Mouse (Mus musculus) MEL (cell line): ENCODE measurements around the gene Ppp1r9b. TPM values are rescaled to one million over a fixed set of nuclear protein-coding genes. Genes with fewer than 3 reads are reported as not detected.

Experiments
- DNase-seq: peaks from one replicate; pipeline ENCODE4 v3.0.0; 2011; ENCODE audit warnings: low read depth, low spot score
- H3K27ac ChIP-seq: 2 replicates; pipeline ENCODE4 v1.5.1; 2012; ENCODE audit warnings: low read depth, mild to moderate bottlenecking, control low read depth, low read length, moderate library complexity; ENCODE audit not compliant: control insufficient read depth
- H3K27me3 ChIP-seq, 2 experiments: fragments of 150-350 bp in 1 of 2; sonication (generic) in 1 of 2; 2 replicates each; pipeline ENCODE4 v1.6.1; 2012; ENCODE audit warnings: low read length in 2 of 2, mild to moderate bottlenecking in 2 of 2, improper control_type of control experiment in 1 of 2, moderate library complexity in 1 of 2; ENCODE audit not compliant: insufficient read depth in 2 of 2, control insufficient read depth in 1 of 2
- H3K36me3 ChIP-seq, 2 experiments: 2 replicates each; pipeline ENCODE4 v1.6.1; 2012 to 2014; ENCODE audit warnings: low read length in 2 of 2, improper control_type of control experiment in 1 of 2, inconsistent platforms in 1 of 2, mild to moderate bottlenecking in 1 of 2; ENCODE audit not compliant: insufficient read depth in 2 of 2, control insufficient read depth in 1 of 2
- H3K4me1 ChIP-seq, 2 experiments: fragments of 150-350 bp in 1 of 2; sonication (generic) in 1 of 2; 2 replicates each; pipeline ENCODE4 v1.6.1; 2012; ENCODE audit warnings: low read length in 2 of 2, improper control_type of control experiment in 1 of 2, mild to moderate bottlenecking in 1 of 2; ENCODE audit not compliant: insufficient read depth in 2 of 2, control insufficient read depth in 1 of 2
- H3K4me3 ChIP-seq, 2 experiments: fragments of 150-350 bp in 1 of 2; sonication (generic) in 1 of 2; 2 replicates each; pipeline ENCODE4 v1.5.1; 2012; ENCODE audit warnings: low read depth in 2 of 2, low read length in 2 of 2, mild to moderate bottlenecking in 2 of 2, moderate library complexity in 2 of 2, control low read depth in 1 of 2, improper control_type of control experiment in 1 of 2; ENCODE audit not compliant: control insufficient read depth in 1 of 2, insufficient read depth in 1 of 2
- H3K79me2 ChIP-seq: 2 replicates; pipeline ENCODE4 v1.6.1; 2012; ENCODE audit warnings: mild to moderate bottlenecking, low read length, moderate library complexity; ENCODE audit not compliant: control insufficient read depth, poor library complexity, insufficient read depth
- H3K9ac ChIP-seq: 2 replicates; pipeline ENCODE4 v1.6.1; 2012; ENCODE audit warnings: low read depth, mild to moderate bottlenecking, control low read depth, low read length, moderate library complexity; ENCODE audit not compliant: control insufficient read depth, poor library complexity, severe bottlenecking
- H3K9me3 ChIP-seq: fragments of 150-350 bp; sonication (generic); replicated peaks from 2 replicates; pipeline ENCODE4 v1.6.1; 2012; ENCODE audit warnings: mild to moderate bottlenecking, low read length, improper control_type of control experiment, moderate library complexity; ENCODE audit not compliant: insufficient read depth
- BHLHE40 ChIP-seq: IDR thresholded peaks from 2 replicates; pipeline ENCODE4 v1.6.1; 2012; ENCODE audit warnings: low read depth, mild to moderate bottlenecking, inconsistent platforms, low read length, improper control_type of control experiment, borderline replicate concordance
- CHD1 ChIP-seq: IDR thresholded peaks from 2 replicates; pipeline ENCODE4 v1.6.1; 2012; ENCODE audit warnings: low read depth, mild to moderate bottlenecking, inconsistent platforms, low read length, improper control_type of control experiment
- CHD2 ChIP-seq: IDR thresholded peaks from 2 replicates; pipeline ENCODE4 v1.6.1; 2011; ENCODE audit warnings: low read length, improper control_type of control experiment
- EP300 ChIP-seq, 2 experiments: IDR thresholded peaks; 2 replicates each; pipeline ENCODE4 v1.6.1; 2011; ENCODE audit warnings: improper control_type of control experiment in 2 of 2, low read length in 2 of 2, low read depth in 1 of 2, mild to moderate bottlenecking in 1 of 2
- ETS1 ChIP-seq: IDR thresholded peaks from 2 replicates; pipeline ENCODE4 v1.6.1; 2012; ENCODE audit warnings: low read depth, mild to moderate bottlenecking, inconsistent platforms, low read length, improper control_type of control experiment, moderate library complexity
- GABPA ChIP-seq: IDR thresholded peaks from 2 replicates; pipeline ENCODE4 v1.6.1; 2012; ENCODE audit warnings: low read depth, mild to moderate bottlenecking, inconsistent platforms, low read length, improper control_type of control experiment, moderate library complexity
- HCFC1 ChIP-seq: IDR thresholded peaks from 2 replicates; pipeline ENCODE4 v1.6.1; 2012; ENCODE audit warnings: low read depth, mild to moderate bottlenecking, inconsistent platforms, low read length, improper control_type of control experiment, moderate library complexity
- KAT2A ChIP-seq: conservative IDR thresholded peaks from 2 replicates; pipeline ENCODE4 v1.6.1; 2012; ENCODE audit warnings: low read depth, low read length, improper control_type of control experiment, inconsistent platforms
- MAFK ChIP-seq: IDR thresholded peaks from 2 replicates; pipeline ENCODE4 v1.6.1; 2011; ENCODE audit warnings: low read depth, mild to moderate bottlenecking, low read length, improper control_type of control experiment, borderline replicate concordance
- MXI1 ChIP-seq: IDR thresholded peaks from 2 replicates; pipeline ENCODE4 v1.6.1; 2011; ENCODE audit warnings: mild to moderate bottlenecking, low read depth, low read length, improper control_type of control experiment
- MYC ChIP-seq: IDR thresholded peaks from 2 replicates; pipeline ENCODE4 v1.6.1; 2011; ENCODE audit warnings: low read depth, mild to moderate bottlenecking, low read length, improper control_type of control experiment, moderate library complexity
- POLR2A ChIP-seq, 2 experiments: IDR thresholded peaks; 2 replicates each; pipeline ENCODE4 v1.6.1; 2011 to 2012; ENCODE audit warnings: low read length in 2 of 2, mild to moderate bottlenecking in 2 of 2, control low read depth in 1 of 2, improper control_type of control experiment in 1 of 2, low read depth in 1 of 2, moderate library complexity in 1 of 2; ENCODE audit not compliant: control insufficient read depth in 1 of 2, insufficient read depth in 1 of 2, poor library complexity in 1 of 2
- RCOR1 ChIP-seq: IDR thresholded peaks from 2 replicates; pipeline ENCODE4 v1.6.1; 2012; ENCODE audit warnings: low read depth, mild to moderate bottlenecking, inconsistent platforms, low read length, improper control_type of control experiment
- SIN3A ChIP-seq: IDR thresholded peaks from 2 replicates; pipeline ENCODE4 v1.6.1; 2012; ENCODE audit warnings: low read length, improper control_type of control experiment, inconsistent platforms
- TAL1 ChIP-seq: IDR thresholded peaks from 2 replicates; pipeline ENCODE4 v1.6.1; 2012; ENCODE audit warnings: mild to moderate bottlenecking, inconsistent platforms, low read length, moderate library complexity, mixed read lengths
- TCF12 ChIP-seq: IDR thresholded peaks from 2 replicates; pipeline ENCODE4 v1.6.1; 2014; ENCODE audit warnings: low read depth, mild to moderate bottlenecking, inconsistent platforms, low read length, improper control_type of control experiment, moderate library complexity
- UBTF ChIP-seq: IDR thresholded peaks from 2 replicates; pipeline ENCODE4 v1.6.1; 2012; ENCODE audit warnings: low read depth, mild to moderate bottlenecking, inconsistent platforms, low read length, improper control_type of control experiment, moderate library complexity, borderline replicate concordance; ENCODE audit not compliant: insufficient read depth
- polyA plus RNA-seq, 2 experiments: library from polyadenylated mRNA; stranded (reverse) in 1 of 2; unstranded in 1 of 2; fragments of >175 nt in 1 of 2; fragments of >200 nt in 1 of 2; gene quantifications; 2 replicates each; pipeline versions ENCODE4 v1.2.1 to v1.2.4; 2012; ENCODE audit warnings: low replicate concordance in 2 of 2, low read depth in 1 of 2; ENCODE audit not compliant: insufficient read length in 2 of 2, insufficient read depth in 1 of 2, missing spikeins in 1 of 2
- total RNA-seq: library from RNA; depleted of rRNA; stranded (reverse); fragments of 300-350 nt; gene quantifications from 2 replicates; pipeline ENCODE4 v1.2.3, GENCODE M21; 2012

Ppp1r9b gene
- total and polyA plus RNA-seq, 3 experiments: 47.0 to 169 (median 150) TPM

GRCm38 (mm10) chr11:95004136-95004936 is 13.5 kb downstream of the Ppp1r9b start:
- Histone ChIP-seq H3K9ac (no peak overlapping the region; the same call in 1 of the 2 replicates), H3K4me1 (peaks cover 8 to 68% of the 10 kb centered on the region in 2 experiments), H3K36me3 (peaks cover 7 to 55% of the 10 kb centered on the region in 2 experiments), H3K27ac (peak overlapping the region; percentile 21; the same call in 1 of the 2 replicates), H3K4me3 (no peak overlapping the region), H3K9me3 (no peaks in the 10 kb centered on the region), H3K79me2 (peaks cover 10% of the 10 kb centered on the region), H3K27me3 (no peaks in the 10 kb centered on the region)
- no peak for TF ChIP-seq TCF12
- TF ChIP-seq POLR2A (IDR thresholded peaks at IDR 0.05; ENCODE audit: control insufficient read depth in 1 of 2, insufficient read depth in 1 of 2, low read depth in 1 of 2, low read length in 2 of 2, poor library complexity in 1 of 2): 0 out of 4 replicates have a peak, but pooled peaks of 1 of the 2 experiments have one; percentile 3
- 0 out of 2 replicates have a peak, but pooled peaks have one; percentile 1 for TF ChIP-seq MXI1
- DNase-seq: peak; percentile 56

- H3K9ac ChIP-seq: no peak overlapping the region
- no peak for DNase-seq
- H3K36me3 ChIP-seq: peaks cover 6 to 51% of the 10 kb centered on the region in 2 experiments
- H3K4me1 ChIP-seq: peaks cover 8 to 63% of the 10 kb centered on the region in 2 experiments
- H3K27ac ChIP-seq: no peak overlapping the region
- H3K4me3 ChIP-seq: no peak overlapping the region
- no peaks in the 10 kb centered on the region for H3K27me3 ChIP-seq
- no peaks in the 10 kb centered on the region for H3K9me3 ChIP-seq
- peaks cover 13% of the 10 kb centered on the region for H3K79me2 ChIP-seq
- TF ChIP-seq GABPA: no peak
- TF ChIP-seq UBTF: no peak
- no peak for TF ChIP-seq HCFC1
- no peak for TF ChIP-seq BHLHE40
- TF ChIP-seq TAL1: no peak
- TF ChIP-seq CHD2: no peak
- TF ChIP-seq SIN3A: no peak
- no peak for TF ChIP-seq CHD1
- TF ChIP-seq TCF12: no peak
- TF ChIP-seq MXI1: no peak
These were observed 14.0 kb downstream of the Ppp1r9b start for GRCm38 (mm10) chr11:95004937-95005198.

- Histone ChIP-seq H3K4me1 (peaks cover under 1 to 52% of the 10 kb centered on the region in 2 experiments), H3K9me3 (no peaks in the 10 kb centered on the region), H3K4me3 (peak overlapping the region in 1 of 2 experiments; percentile 12; a peak in 1 of 4 replicates), H3K9ac (peak overlapping the region; percentile 53), H3K79me2 (peaks cover 22% of the 10 kb centered on the region), H3K36me3 (peaks cover 5 to 41% of the 10 kb centered on the region in 2 experiments), H3K27me3 (no peaks in the 10 kb centered on the region), H3K27ac (peak overlapping the region; percentile 37)
- no peak for DNase-seq
- no peak for TF ChIP-seq RCOR1
- no peak for TF ChIP-seq KAT2A
- TF ChIP-seq ETS1: peak; percentile 10; the same call in 1 of the 2 replicates
- TF ChIP-seq MYC: no peak
- no peak for TF ChIP-seq MAFK
- 0 out of 4 replicates have a peak, but pooled peaks of 1 of the 2 experiments have one; percentile 11 for TF ChIP-seq EP300 (IDR thresholded peaks at IDR 0.05; ENCODE audit: low read depth in 1 of 2, low read length in 2 of 2)
These were observed 15.2 kb downstream of the Ppp1r9b start for GRCm38 (mm10) chr11:95006038-95006437.
